Mouse (Mus musculus) small intestine, adult 2 months (tissue): ENCODE data around the gene Tns1.

Experiments used
- CTCF ChIP-seq: fragments of 200-500 bp; IDR thresholded peaks from 2 replicates; pipeline ENCODE4 v1.5.1; 2012; ENCODE audit warnings: low read depth, mild to moderate bottlenecking, control low read depth, inconsistent platforms, low read length, moderate library complexity, mixed read lengths; ENCODE audit not compliant: insufficient replicate concordance, insufficient read length; ENCODE audit errors: extremely low read depth
- POLR2A ChIP-seq: fragments of 200-500 bp; IDR thresholded peaks from 2 replicates; pipeline ENCODE4 v1.6.1; 2012; ENCODE audit warnings: low read depth, mild to moderate bottlenecking, control low read depth, inconsistent platforms, low read length, moderate library complexity

GRCm38 (mm10) chr1:74099001-74099435 is 25.2 kb downstream of the Tns1 start:
- no peak for TF ChIP-seq POLR2A
- no peak for TF ChIP-seq CTCF
